Mouse (Mus musculus) hematopoietic stem cell, adult 5-6 weeks (primary cell): ENCODE data around the gene Ankrd23. TPM values are rescaled to one million over a fixed set of nuclear protein-coding genes. Genes with fewer than 3 reads are reported as not detected.

ENCODE experiments used
- ATAC-seq, 2 experiments: fragments of 125-278 bp in 1 of 2; replicated peaks in 1 of 2; 2 replicates each; pipeline ENCODE4 v1.8.0; 2016 to 2017; ENCODE audit warnings: inconsistent platforms in 2 of 2, mild to moderate bottlenecking in 2 of 2, moderate number of reproducible peaks in 2 of 2, low read depth in 1 of 2, moderate TSS enrichment in 1 of 2; ENCODE audit not compliant: low FRiP score in 2 of 2, poor library complexity in 2 of 2, severe bottlenecking in 2 of 2, insufficient read depth in 1 of 2, low TSS enrichment in 1 of 2
- total RNA-seq: library from RNA; stranded (forward); fragments of 172-1452, 232-1000 nt; gene quantifications from 2 replicates; pipeline ENCODE4 v1.2.3, GENCODE M21; 2017

The Ankrd23 gene
- total RNA-seq, 1 experiment from 2014 or later = 8.9 TPM

DNA sequence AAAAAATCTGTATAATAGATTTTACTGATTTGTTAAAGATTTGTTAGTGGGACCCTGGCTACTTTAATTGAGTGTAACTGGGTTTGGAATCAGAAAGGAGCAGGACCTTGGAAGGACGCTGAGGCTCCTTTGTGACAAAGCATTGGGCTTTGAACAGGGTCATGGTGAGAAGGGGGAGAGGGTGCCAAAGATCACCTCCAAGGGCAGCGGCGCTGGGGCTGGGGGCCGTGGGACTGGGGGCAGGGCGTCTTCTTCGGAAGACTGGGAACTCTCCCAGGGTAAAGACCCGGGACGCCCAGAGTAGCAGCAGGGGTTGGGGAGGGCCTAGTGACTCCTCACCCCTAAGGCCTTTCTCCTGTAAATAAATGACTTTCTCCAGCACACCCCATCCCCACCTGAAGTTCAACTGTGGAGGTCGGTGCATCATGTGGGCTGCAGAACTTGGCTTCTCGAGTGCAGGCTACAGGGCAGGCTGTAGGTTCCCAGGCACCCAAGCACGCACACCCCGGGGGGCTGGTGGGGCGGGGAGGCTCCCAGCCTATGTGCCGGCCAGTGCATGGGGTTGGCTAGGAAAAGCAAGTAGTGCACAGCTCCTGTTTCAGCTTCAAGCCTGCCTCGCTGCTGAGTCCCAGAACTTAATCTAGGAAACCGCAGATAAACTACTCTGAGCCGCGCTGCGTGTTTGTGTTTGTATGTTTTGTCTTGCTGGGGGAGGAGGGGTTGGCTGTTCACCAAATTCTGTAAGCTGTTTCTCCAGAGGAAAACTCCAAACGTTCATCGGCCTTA lies 31.3 kb upstream of the Ankrd23 start:
- ATAC-seq = no peak

DNA sequence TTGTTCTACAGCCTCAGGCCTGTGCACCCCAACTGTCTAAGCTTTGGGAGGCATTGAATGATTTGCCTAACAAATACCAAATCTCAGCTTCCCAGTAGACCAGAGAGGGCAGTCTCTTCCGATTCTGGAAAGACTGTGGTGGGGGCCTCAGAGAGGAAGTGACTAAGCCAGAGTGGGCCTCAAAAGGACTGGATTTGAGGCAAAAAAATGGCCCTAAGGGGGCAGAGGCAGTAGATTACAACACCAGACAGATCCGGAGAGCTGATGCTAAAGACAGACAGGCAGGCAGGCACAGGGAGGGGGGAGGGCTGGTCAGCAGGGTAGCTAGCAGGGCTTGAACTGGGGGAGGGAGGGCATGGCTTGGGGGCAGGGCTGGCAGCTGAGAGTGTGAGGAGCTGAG lies 29.7 kb upstream of the Ankrd23 start:
- ATAC-seq = no peak

DNA sequence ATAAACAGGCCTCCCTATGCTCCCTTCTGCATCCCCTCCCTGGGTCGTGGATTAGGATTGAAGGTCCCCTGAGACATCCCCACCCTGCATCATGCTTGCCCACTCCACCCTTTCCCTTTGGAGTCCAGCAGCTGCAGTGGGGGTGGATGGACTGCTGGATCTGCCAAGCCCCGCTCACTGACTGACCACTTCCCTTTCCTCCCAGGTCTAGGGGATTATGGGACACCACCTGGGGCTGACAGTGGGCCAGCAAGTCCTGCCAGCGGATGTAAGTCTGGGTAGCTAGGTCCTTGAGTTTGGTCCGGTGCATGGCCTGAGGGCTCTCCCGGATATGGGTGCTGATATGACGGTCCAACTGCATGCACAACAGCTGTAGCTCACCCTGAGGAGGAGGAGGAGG lies 27.4 kb upstream of the Ankrd23 start:
- ATAC-seq = 0 out of 4 replicates have a peak, but pooled peaks of 1 of the 2 experiments have one; percentile 4

DNA sequence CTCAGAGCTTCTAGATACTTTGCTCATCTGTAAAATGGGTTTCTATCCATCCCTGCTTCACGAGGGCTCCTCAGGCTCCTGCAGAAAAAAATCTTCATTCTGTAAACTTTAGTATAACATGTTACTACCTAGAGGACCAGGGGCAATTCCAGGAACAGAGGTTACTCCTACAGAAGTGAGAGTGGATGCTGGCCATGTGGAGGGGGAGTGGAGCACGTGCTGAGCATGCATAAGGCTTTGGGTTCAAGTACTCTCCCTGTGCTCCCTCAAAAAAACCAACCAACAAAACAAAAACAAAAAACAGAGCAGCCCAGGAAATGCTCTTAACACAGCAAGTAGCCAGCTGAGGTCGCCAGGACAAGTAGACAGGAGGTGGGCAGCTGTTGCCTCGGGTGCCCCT lies 26.9 kb upstream of the Ankrd23 start:
- no peak for ATAC-seq

DNA sequence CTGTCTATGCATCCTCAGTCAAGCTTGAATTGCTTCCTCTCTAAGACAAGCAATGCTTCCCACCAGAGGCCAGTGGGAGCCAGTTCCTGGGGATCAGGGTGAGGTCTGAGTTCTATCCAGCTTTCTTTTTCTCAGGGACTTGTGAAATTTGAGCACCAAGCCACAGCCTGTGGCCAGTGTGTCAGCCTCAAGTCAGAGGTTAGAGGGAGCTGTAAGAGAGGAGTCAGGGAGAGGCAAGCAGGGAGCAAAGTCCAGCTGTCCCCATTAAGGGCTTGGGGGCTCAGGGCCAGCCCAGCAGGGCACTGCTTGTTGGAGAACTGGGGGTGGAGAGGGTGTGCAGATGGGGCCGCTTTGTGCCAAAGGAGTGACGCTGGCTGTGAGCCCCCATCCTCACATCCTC lies 26.5 kb upstream of the Ankrd23 start:
- no peak for ATAC-seq

DNA sequence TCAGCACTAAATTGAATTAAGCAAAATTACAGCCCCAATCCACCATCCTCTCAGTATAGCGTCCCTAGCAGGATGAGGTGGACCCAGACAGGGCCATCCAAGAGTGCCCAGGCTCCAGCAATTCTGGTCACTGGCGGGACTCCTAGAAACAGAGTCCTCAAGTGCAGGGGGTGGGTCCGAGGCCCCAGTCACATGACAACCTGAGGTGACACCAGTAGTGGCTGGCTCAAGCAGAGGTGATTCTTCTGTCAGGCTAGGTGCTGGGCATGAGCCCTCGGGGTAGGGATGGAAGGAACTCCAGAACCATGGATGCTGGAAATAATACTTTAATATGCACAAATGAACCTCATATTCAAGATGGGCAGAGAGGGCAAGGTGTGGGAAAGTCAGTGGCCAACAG lies 25.7 kb upstream of the Ankrd23 start:
- ATAC-seq = no peak

DNA sequence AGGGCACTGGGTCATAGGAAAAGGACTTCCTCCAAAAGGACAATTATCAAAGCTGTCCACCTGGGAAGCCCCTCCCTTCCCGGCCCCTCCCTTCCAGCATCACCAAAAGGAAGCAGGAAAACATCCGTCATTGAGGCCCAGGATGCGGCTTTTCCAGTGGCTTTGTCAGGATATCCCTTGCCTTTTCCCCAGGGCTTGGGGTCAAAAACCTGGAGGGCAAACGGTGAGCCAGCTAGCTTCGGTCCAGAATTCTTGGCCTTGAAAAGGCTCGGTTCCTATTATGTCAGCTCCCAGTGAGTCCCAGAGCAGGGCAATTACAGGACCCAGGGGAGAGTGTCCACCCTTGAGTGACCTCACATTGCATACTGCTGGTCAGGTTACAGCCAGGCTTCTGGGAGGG lies 24.2 kb upstream of the Ankrd23 start:
- no peak for ATAC-seq

DNA sequence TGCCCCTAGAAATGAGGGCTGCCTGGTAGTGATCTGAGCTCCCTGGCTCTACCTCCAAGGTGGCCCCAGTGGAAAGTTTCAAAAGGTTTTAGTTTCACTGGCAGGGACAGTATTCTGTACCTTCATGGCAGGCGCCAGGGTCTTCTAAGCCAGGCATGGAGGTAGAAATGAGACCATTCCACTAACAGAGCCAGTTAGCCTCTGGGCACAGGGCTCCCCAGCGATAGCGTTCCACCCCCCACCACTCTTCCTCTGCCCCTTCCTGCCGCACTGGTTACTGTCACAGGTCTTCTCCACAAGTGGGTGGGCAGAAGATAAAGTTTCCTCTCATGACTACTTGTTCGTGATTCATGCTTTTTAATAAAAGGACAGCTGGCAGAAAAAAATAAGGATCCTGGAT lies 23.2 kb upstream of the Ankrd23 start:
- ATAC-seq = no peak

GRCm38 (mm10) chr1:36559256-36559655 lies 22.6 kb upstream of the Ankrd23 start:
- no peak for ATAC-seq

GRCm38 (mm10) chr1:36558031-36558993 lies 21.6 kb upstream of the Ankrd23 start, which contains the start of gene Sema4c:
Sema4c (minus strand) TSS chr1:36558349.
- 0 out of 4 replicates have a peak, but pooled peaks have one; percentile 16 to 19 for ATAC-seq

DNA sequence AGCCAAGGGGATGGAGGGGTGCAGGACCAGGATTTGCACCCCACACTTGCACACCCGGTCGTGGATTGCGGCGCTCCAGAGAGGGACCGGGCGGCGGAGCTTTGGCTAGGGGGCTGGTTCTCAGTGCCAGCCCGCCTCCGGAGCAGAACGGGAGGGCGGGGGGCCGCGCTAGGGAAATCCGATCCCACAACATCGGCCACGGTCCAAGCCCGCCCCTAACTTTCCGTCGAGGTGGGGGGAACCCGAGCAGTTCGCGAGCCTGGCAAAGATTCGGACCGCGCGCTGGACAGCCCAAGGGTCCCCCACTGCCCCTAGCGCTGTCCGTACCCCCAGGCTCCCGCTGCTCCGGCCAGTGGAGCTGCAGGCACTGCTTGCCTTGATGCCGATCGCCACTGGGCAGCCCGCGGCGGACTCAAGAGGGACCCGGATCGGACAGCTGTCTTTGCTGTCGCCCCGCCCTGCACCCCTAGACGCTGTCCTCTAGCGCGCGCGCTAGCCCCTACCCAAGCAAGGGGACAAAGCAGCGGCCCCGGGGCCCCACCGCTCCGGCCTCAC lies 20.9 kb upstream of the Ankrd23 start:
- peak; percentile 14 to 25; a peak in 3 of 4 replicates for ATAC-seq

DNA sequence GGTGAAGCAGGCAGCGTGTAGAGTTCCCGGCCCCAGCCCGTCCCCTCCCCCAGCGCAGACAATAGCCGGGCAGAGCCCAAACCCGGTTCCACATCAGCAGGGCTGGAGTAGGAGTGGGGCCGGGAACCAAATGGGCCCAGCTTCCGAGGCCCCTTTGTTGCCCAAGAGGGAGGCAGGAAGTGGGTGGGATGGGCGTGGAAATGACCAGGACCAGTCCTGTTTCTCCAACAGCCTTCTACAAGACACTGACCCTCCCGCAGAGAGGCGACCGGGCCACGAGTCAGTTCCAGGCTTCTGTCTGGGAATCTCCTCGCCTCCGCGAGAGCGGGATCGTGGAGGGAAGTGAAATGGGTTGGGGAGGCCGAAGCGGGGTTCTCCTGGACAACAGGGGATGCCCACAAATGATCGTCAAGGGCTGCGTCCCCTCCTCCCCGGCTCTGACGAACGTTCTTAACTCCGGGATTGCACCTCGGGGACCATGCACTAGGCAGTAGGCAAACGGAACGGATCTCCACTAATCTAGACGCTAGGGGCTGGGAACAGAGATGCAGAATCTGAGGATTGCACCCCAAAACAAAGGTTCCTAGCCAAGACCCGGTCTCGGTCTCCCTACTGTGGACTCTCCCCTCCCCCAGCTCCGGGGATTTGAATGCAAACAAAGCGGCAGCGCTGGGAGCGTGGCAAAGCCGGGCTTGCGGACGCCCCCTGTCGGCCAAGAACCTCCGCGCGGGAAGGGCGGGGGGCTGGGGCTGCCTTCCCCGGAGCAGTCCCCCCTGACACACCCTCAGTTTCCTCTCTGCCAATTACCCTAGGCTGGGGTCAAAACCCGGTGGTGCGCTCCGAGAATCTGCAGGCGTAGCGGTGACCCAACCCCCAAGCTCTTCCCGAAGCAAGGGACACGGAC lies 20.1 kb upstream of the Ankrd23 start:
- peak; percentile 64 for ATAC-seq

DNA sequence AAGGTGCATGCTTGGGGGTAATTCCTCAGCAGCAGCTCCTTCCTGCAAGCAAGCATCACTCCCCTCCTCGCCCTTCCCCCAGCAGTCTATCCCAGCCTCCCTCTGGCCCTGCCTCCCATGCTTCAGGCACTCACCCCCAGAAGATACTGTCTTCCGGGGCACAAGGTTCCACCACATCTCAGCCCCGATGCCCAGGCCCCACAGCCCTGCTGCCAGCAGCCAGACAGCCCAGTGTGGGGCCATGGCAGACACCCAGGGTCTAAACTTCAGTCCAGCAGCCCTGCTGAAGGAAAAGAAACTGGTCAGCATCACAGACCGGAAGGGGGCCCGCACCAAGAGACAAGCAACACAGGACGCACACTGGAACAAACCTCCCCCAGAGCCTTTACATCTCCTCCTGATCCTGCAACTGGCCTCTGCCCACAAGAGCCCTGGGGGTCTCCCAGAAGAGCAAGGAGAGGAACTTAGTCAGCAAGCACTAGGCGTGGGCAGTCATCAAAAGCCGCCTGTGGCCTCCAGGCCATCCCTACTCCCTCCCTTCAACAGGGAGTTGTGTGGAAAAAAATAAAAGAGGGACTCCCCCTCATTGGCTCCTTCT lies 19.2 kb upstream of the Ankrd23 start:
- ATAC-seq = no peak

GRCm38 (mm10) chr1:36554633-36555399 lies 18.1 kb upstream of the Ankrd23 start:
- no peak for ATAC-seq

GRCm38 (mm10) chr1:36552506-36552905 lies 15.8 kb upstream of the Ankrd23 start:
- ATAC-seq = no peak

DNA sequence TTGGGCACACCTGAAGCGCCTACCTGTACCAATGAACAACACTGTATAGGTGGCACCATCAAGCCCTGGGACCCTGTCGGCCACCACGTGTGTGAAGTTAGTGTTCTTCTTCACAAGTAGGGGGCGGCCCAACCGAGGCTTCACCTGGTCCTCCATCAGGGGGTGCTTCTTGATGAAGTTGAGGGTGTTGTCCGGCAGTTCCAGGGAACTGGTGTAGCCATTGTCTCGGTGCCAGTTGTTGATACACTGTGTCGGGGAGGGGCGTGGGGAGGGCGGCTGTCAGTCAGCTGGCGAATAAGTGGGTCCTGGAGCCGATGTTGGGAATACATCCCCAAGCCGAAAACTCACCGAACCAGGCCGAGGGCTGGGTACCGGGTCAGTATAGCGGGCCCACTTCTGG lies 15.2 kb upstream of the Ankrd23 start:
- no peak for ATAC-seq
